Mouse (Mus musculus): ENCODE data around the gene Fut2. TPM values are rescaled to one million over a fixed set of nuclear protein-coding genes. Genes with fewer than 3 reads are reported as not detected.

Gene Fut2
- not detected in 2 replicates for polyA plus RNA-seq (2012; rRNA removed)

GRCm38 (mm10) chr7:45666161-45666560 is at the start of gene Fut2:
Gene Fut2, minus strand, starts transcription at chr7:45666394.

GRCm38 (mm10) chr7:45715090-45715708 is 49.0 kb upstream of the Fut2 start, which contains the start of gene Rpl18:
Gene Rpl18, plus strand, starts transcription at chr7:45715457.

GRCm38 (mm10) chr7:45704730-45705442 is 38.7 kb upstream of the Fut2 start, which contains the start of gene Dbp:
Gene Dbp, plus strand, starts transcription at chr7:45705088.

GRCm38 (mm10) chr7:45699523-45700141 is 33.4 kb upstream of the Fut2 start, which contains the start of gene Car11:
Gene Car11, plus strand, starts transcription at chr7:45699843.

GRCm38 (mm10) chr7:45693921-45694591 is 27.9 kb upstream of the Fut2 start, which contains the start of gene Sec1:
Gene Sec1, minus strand, starts transcription at chr7:45694402.

GRCm38 (mm10) chr7:45683396-45684050 is 17.3 kb upstream of the Fut2 start, which contains the start of gene Ntn5:
Gene Ntn5, plus strand, starts transcription at chr7:45684022.

GRCm38 (mm10) chr7:45639561-45640027 is 26.6 kb downstream of the Fut2 start, which contains the start of gene Mamstr:
Gene Mamstr, plus strand, starts transcription at chr7:45639977.

GRCm38 (mm10) chr7:45627261-45627660 is 38.9 kb downstream of the Fut2 start, which contains the start of gene Rasip1:
Gene Rasip1, plus strand, starts transcription at chr7:45627488.

GRCm38 (mm10) chr7:45621443-45621842 is 44.8 kb downstream of the Fut2 start, which contains the start of gene Izumo1:
Gene Izumo1, plus strand, starts transcription at chr7:45621811.

GRCm38 (mm10) chr7:45617042-45617695 is 49.0 kb downstream of the Fut2 start, which contains the start of gene Fut1:
Gene Fut1, plus strand, starts transcription at chr7:45617289.

Other genes with a start within 250 kb of the Fut2 start
- not detected in 2 replicates for gene Lhb, start 245.6 kb downstream of the Fut2 start, polyA plus RNA-seq (2012; rRNA removed)
- 2.8 and 2.9 TPM in 2 replicates for gene Gys1, start 231.6 kb downstream of the Fut2 start, polyA plus RNA-seq (2012; rRNA removed)
- 66.7 and 69.1 TPM in 2 replicates for gene Ruvbl2, start 228.3 kb downstream of the Fut2 start, polyA plus RNA-seq (2012; rRNA removed)
- 1,332 and 1,795 TPM in 2 replicates for gene Ftl1, start 206.5 kb downstream of the Fut2 start, polyA plus RNA-seq (2012; rRNA removed)
- gene Bax, start 199.5 kb downstream of the Fut2 start, polyA plus RNA-seq (2012; rRNA removed) = 52.2 and 58.7 TPM in 2 replicates
- gene Tulp2, start 184.5 kb downstream of the Fut2 start, polyA plus RNA-seq (2012; rRNA removed) = 0.18 and 0.29 TPM in 2 replicates
- gene Gm45808, start 179.6 kb downstream of the Fut2 start, polyA plus RNA-seq (2012; rRNA removed) = 0.06 TPM in 1 of 2 replicates, not detected in the other
- 2.0 and 2.2 TPM in 2 replicates for gene Dhdh, start 177.6 kb downstream of the Fut2 start, polyA plus RNA-seq (2012; rRNA removed)
- 55.1 and 58.3 TPM in 2 replicates for gene Nucb1, start 156.0 kb downstream of the Fut2 start, polyA plus RNA-seq (2012; rRNA removed)
- gene Ppp1r15a, start 140.1 kb downstream of the Fut2 start, polyA plus RNA-seq (2012; rRNA removed) = 112 and 129 TPM in 2 replicates
- 0.75 and 0.86 TPM in 2 replicates for gene Plekha4, start 140.1 kb downstream of the Fut2 start, polyA plus RNA-seq (2012; rRNA removed)
- gene Hsd17b14, start 111.5 kb downstream of the Fut2 start, polyA plus RNA-seq (2012; rRNA removed) = 1.1 and 1.7 TPM in 2 replicates
- 35.6 and 40.6 TPM in 2 replicates for gene Bcat2, start 96.2 kb downstream of the Fut2 start, polyA plus RNA-seq (2012; rRNA removed)
- gene Fgf21, start 50.9 kb downstream of the Fut2 start, polyA plus RNA-seq (2012; rRNA removed) = not detected in 2 replicates
- 0.01 TPM in 1 of 2 replicates, not detected in the other for gene Fut1, start 49.1 kb downstream of the Fut2 start, polyA plus RNA-seq (2012; rRNA removed)
- 0.09 and 0.10 TPM in 2 replicates for gene Izumo1, start 44.6 kb downstream of the Fut2 start, polyA plus RNA-seq (2012; rRNA removed)
- gene Rasip1, start 38.9 kb downstream of the Fut2 start, polyA plus RNA-seq (2012; rRNA removed) = 2.0 and 2.2 TPM in 2 replicates
- 0.37 and 0.43 TPM in 2 replicates for gene Mamstr, start 26.4 kb downstream of the Fut2 start, polyA plus RNA-seq (2012; rRNA removed)
- gene Ntn5, start 17.6 kb upstream of the Fut2 start, polyA plus RNA-seq (2012; rRNA removed) = not detected in 2 replicates
- gene Sec1, start 28.0 kb upstream of the Fut2 start, polyA plus RNA-seq (2012; rRNA removed) = 0.02 TPM in 1 of 2 replicates, not detected in the other
- gene Car11, start 33.4 kb upstream of the Fut2 start, polyA plus RNA-seq (2012; rRNA removed) = 0.14 and 0.37 TPM in 2 replicates
- 0.67 TPM in 2 replicates for gene Dbp, start 38.7 kb upstream of the Fut2 start, polyA plus RNA-seq (2012; rRNA removed)
- 524 and 540 TPM in 2 replicates for gene Rpl18, start 49.1 kb upstream of the Fut2 start, polyA plus RNA-seq (2012; rRNA removed)
- gene Sphk2, start 51.6 kb upstream of the Fut2 start, polyA plus RNA-seq (2012; rRNA removed) = 6.3 and 7.1 TPM in 2 replicates
- gene Fam83e, start 54.8 kb upstream of the Fut2 start, polyA plus RNA-seq (2012; rRNA removed) = 0.21 and 0.32 TPM in 2 replicates
- not detected in 2 replicates for gene Spaca4, start 59.4 kb upstream of the Fut2 start, polyA plus RNA-seq (2012; rRNA removed)
- gene Lmtk3, start 117.3 kb upstream of the Fut2 start, polyA plus RNA-seq (2012; rRNA removed) = 0.13 and 0.24 TPM in 2 replicates
- 0.22 and 0.28 TPM in 2 replicates for gene Sult2b1, start 118.3 kb upstream of the Fut2 start, polyA plus RNA-seq (2012; rRNA removed)
- gene Cyth2, start 148.2 kb upstream of the Fut2 start, polyA plus RNA-seq (2012; rRNA removed) = 19.2 and 19.7 TPM in 2 replicates
- 0.08 TPM in 2 replicates for gene Kcnj14, start 158.4 kb upstream of the Fut2 start, polyA plus RNA-seq (2012; rRNA removed)
- 11.5 and 14.3 TPM in 2 replicates for gene Grwd1, start 164.6 kb upstream of the Fut2 start, polyA plus RNA-seq (2012; rRNA removed)
- 52.6 and 59.3 TPM in 2 replicates for gene Kdelr1, start 206.4 kb upstream of the Fut2 start, polyA plus RNA-seq (2012; rRNA removed)
- gene Grin2d, start 212.0 kb upstream of the Fut2 start, polyA plus RNA-seq (2012; rRNA removed) = 0.09 TPM in 2 replicates
- gene Syngr4, start 230.3 kb upstream of the Fut2 start, polyA plus RNA-seq (2012; rRNA removed) = 0.64 and 0.83 TPM in 2 replicates
- gene Tmem143, start 230.5 kb upstream of the Fut2 start, polyA plus RNA-seq (2012; rRNA removed) = 7.8 and 8.8 TPM in 2 replicates

Data from liver, embryonic 14 days (tissue).